Mouse (Mus musculus) hindbrain, embryonic 12.5 days (tissue): ENCODE measurements around the gene Dusp22. TPM values are rescaled to one million over a fixed set of nuclear protein-coding genes. Genes with fewer than 3 reads are reported as not detected.

Source experiments
- ATAC-seq: fragments of 200-750 bp; cut with Nextera tagmentation; 2 replicates; pipeline ENCODE4 v1.8.0; 2017; ENCODE audit warnings: moderate TSS enrichment; ENCODE audit not compliant: low FRiP score
- H3K27ac ChIP-seq: fragments of 300-500 bp; sonication (generic); 2 replicates; pipeline ENCODE4 v1.5.1; 2016; ENCODE audit warnings: mild to moderate bottlenecking
- H3K27me3 ChIP-seq: fragments of 300-500 bp; sonication (generic); 2 replicates; pipeline ENCODE4 v1.6.1; 2016; ENCODE audit warnings: mild to moderate bottlenecking
- H3K36me3 ChIP-seq: fragments of 300-500 bp; sonication (generic); 2 replicates; pipeline ENCODE4 v1.6.1; 2016; ENCODE audit warnings: mild to moderate bottlenecking
- H3K4me1 ChIP-seq: fragments of 300-500 bp; sonication (generic); 2 replicates; pipeline ENCODE4 v1.6.1; 2016
- H3K4me2 ChIP-seq: fragments of 300-500 bp; sonication (generic); replicated peaks from 2 replicates; pipeline ENCODE4 v1.6.1; 2016; ENCODE audit warnings: mild to moderate bottlenecking
- H3K4me3 ChIP-seq: fragments of 300-500 bp; sonication (generic); 2 replicates; pipeline ENCODE4 v1.5.1; 2016; ENCODE audit warnings: mild to moderate bottlenecking
- H3K9ac ChIP-seq: fragments of 300-500 bp; sonication (generic); 2 replicates; pipeline ENCODE4 v1.6.1; 2016; ENCODE audit warnings: mild to moderate bottlenecking, moderate library complexity
- H3K9me3 ChIP-seq: fragments of 300-500 bp; sonication (generic); replicated peaks from 2 replicates; pipeline ENCODE4 v1.6.1; 2016; ENCODE audit warnings: mild to moderate bottlenecking
- WGBS: fragments of 180-500 bp; shearing (Covaris S2); methylation state at CpG from one replicate; pipeline ENCODE4 v1.1.7; 2016; 5-methylcytosine and 5-hydroxymethylcytosine counted together
- polyA plus RNA-seq: library from polyadenylated mRNA; unstranded; fragments of >200 nt; fragmentation: Nextera tagmentation; extraction: Ambion mirVana; gene quantifications from 2 replicates; pipeline ENCODE4 v1.2.1, GENCODE M21; 2016

Dusp22 gene
- polyA plus RNA-seq, 1 experiment from 2014 or later, result 20.4 TPM

DNA sequence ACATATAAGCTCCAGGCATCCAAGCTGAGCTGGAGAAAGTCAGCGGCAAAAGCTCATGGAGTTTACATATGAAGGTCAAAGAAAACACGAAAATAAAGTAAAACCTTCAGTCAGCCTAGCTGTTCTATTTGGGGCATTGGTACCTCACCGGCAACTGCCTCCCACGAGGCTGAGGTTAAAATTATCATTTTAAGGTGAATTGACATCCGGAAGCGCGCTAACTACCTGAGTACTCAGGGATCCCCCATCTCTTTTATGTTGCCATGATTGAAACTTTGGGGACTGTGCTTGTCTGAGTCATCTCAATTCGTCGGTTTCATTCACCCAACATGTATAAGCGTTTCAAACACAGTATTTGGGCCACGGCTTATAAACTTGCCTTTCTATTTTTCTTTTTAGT, 88.5 kb downstream of the Dusp22 start:
- H3K36me3 ChIP-seq, result no peaks in the 10 kb centered on the region
- no peaks in the 10 kb centered on the region for H3K9me3 ChIP-seq
- no peak for ATAC-seq
- peaks cover 65% of the 10 kb centered on the region for H3K27me3 ChIP-seq
- no peak overlapping the region for H3K9ac ChIP-seq
- no peak overlapping the region for H3K27ac ChIP-seq
- H3K4me2 ChIP-seq, result no peak overlapping the region
- WGBS, result 58% methylated on average over 11 of the region's 11 CpGs
- no peak overlapping the region for H3K4me3 ChIP-seq
- H3K4me1 ChIP-seq, result peaks cover 23% of the 10 kb centered on the region

GRCm38 (mm10) chr13:30749021-30749556, 89.3 kb downstream of the Dusp22 start, which contains the start of gene Irf4:
Gene Irf4 (plus strand): TSS chr13:30749226.
- ATAC-seq, result peak; percentile 82
- H3K27ac ChIP-seq, result no peak within 1 kb of the TSS
- H3K4me1 ChIP-seq, result peaks cover 23% of the 10 kb centered on the region
- no peaks in the 10 kb centered on the region for H3K36me3 ChIP-seq
- no peak within 1 kb of the TSS for H3K9ac ChIP-seq
- H3K4me3 ChIP-seq, result peak within 1 kb of the TSS; percentile 37
- H3K9me3 ChIP-seq, result no peaks in the 10 kb centered on the region
- peaks cover 68% of the 10 kb centered on the region for H3K27me3 ChIP-seq
- under 1% methylated on average over 21 of the region's 21 CpGs for WGBS
- H3K4me2 ChIP-seq, result peak within 1 kb of the TSS; percentile 64

DNA sequence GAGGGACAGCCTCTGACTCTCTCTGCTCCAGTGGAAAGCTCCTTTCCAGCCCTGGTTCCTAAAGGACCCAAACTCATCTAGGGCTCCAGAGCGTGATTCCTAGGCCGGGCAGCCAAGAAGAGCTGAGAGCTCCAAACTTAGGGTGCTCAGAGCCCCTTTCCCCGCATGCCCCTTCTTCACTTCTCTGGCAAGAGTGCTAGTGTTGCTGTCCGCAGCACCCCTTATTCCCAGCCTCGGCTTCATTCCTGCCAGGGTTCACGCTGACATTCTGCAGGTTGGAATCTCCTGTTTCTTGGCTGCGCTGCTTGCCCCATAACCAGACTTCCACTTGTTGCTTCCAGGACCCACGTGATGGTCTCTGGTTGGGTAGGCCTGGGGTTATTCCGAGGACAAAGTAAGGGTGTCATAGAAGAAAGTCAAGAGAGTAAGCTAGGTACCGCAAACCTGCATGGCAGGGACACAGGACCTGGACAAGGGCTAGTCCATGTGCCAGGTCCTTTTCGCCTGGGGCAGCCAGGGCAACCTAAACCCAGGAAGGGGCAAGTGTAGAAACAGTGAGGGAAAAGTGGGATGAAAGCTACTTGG, 89.8 kb downstream of the Dusp22 start:
- Histone ChIP-seq H3K9me3 (no peaks in the 10 kb centered on the region), H3K36me3 (no peaks in the 10 kb centered on the region), H3K4me3 (peak overlapping the region; percentile 37), H3K4me2 (peak overlapping the region; percentile 64), H3K27me3 (peaks cover 68% of the 10 kb centered on the region), H3K27ac (no peak overlapping the region), H3K4me1 (peaks cover 23% of the 10 kb centered on the region), H3K9ac (no peak overlapping the region)
- 6% methylated on average over 11 of the region's 11 CpGs for WGBS
- no peak; the same call in 1 of the 2 replicates for ATAC-seq

- no peaks in the 10 kb centered on the region for H3K36me3 ChIP-seq
- no peak overlapping the region for H3K27ac ChIP-seq
- H3K4me1 ChIP-seq, result peaks cover 23% of the 10 kb centered on the region
- peak overlapping the region; percentile 64 for H3K4me2 ChIP-seq
- peak overlapping the region; percentile 37 for H3K4me3 ChIP-seq
- 1% methylated on average over 33 of the region's 33 CpGs for WGBS
- 0 out of 2 replicates have a peak overlapping the region, but pooled peaks have one; percentile 2 for H3K9ac ChIP-seq
- peaks cover 68% of the 10 kb centered on the region for H3K27me3 ChIP-seq
- H3K9me3 ChIP-seq, result no peaks in the 10 kb centered on the region
- no peak for ATAC-seq
Measured at GRCm38 (mm10) chr13:30750461-30751303, 90.9 kb downstream of the Dusp22 start.

DNA sequence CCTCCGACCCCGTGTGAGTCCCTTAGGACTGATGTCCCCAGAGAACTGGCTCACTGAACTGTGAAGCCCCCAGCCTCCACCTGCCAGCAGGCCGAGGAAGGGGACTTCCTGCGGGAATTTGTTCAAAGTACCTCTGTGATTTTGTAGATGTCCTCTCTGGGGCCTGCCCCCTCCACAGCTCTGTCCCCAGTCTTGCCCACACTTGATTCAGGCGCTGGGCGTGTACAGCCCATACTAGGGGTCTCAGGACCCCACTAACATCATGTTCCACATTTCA, 91.4 kb downstream of the Dusp22 start:
- Histone ChIP-seq H3K4me3 (no peak overlapping the region), H3K9me3 (no peaks in the 10 kb centered on the region), H3K27ac (no peak overlapping the region), H3K9ac (no peak overlapping the region), H3K4me1 (peaks cover 23% of the 10 kb centered on the region), H3K27me3 (peaks cover 68% of the 10 kb centered on the region), H3K36me3 (no peaks in the 10 kb centered on the region), H3K4me2 (no peak overlapping the region)
- no peak for ATAC-seq
- 20% methylated on average over 6 of the region's 6 CpGs for WGBS

- Histone ChIP-seq H3K4me1 (peaks cover 23% of the 10 kb centered on the region), H3K9me3 (no peaks in the 10 kb centered on the region), H3K27me3 (peaks cover 58% of the 10 kb centered on the region), H3K4me2 (no peak overlapping the region), H3K4me3 (no peak overlapping the region), H3K27ac (no peak overlapping the region), H3K9ac (no peak overlapping the region), H3K36me3 (no peaks in the 10 kb centered on the region)
- 83% methylated on average over 4 of the region's 4 CpGs for WGBS
- ATAC-seq, result no peak
Measured at GRCm38 (mm10) chr13:30752581-30753187, 92.9 kb downstream of the Dusp22 start.

- Histone ChIP-seq H3K9me3 (no peaks in the 10 kb centered on the region), H3K27ac (no peak overlapping the region), H3K4me3 (no peak overlapping the region), H3K9ac (no peak overlapping the region), H3K4me1 (peaks cover 23% of the 10 kb centered on the region), H3K36me3 (no peaks in the 10 kb centered on the region), H3K4me2 (no peak overlapping the region), H3K27me3 (peaks cover 51% of the 10 kb centered on the region)
- WGBS, result 83% methylated on average over 3 of the region's 3 CpGs
- no peak for ATAC-seq
Measured at GRCm38 (mm10) chr13:30753441-30753840, 93.6 kb downstream of the Dusp22 start.

DNA sequence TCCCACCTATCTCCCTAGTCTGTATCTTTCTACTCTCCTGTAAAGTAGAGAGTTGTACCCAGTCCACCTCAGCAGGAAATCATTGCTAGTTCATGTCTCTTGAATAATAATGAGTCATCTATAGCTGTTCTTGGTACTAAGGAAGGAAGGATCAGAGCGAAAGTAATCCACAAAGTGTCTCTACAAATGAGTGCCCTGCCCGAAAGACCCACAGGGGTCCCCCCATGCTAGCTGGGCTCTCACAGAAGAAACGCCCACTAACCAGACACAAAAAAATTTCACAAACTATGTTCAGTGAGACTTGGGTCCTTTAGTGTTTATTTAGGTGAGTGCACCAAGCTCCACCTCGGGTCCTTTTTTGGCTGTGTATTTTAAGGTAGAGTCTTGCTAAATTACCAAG, 94.3 kb downstream of the Dusp22 start:
- H3K27ac ChIP-seq, result no peak overlapping the region
- no peaks in the 10 kb centered on the region for H3K9me3 ChIP-seq
- H3K36me3 ChIP-seq, result no peaks in the 10 kb centered on the region
- H3K4me2 ChIP-seq, result no peak overlapping the region
- no peak overlapping the region for H3K9ac ChIP-seq
- no peak for ATAC-seq
- 88% methylated on average over 4 of the region's 4 CpGs for whole genome bisulfite sequencing
- H3K27me3 ChIP-seq, result peaks cover 44% of the 10 kb centered on the region
- peaks cover 18% of the 10 kb centered on the region for H3K4me1 ChIP-seq
- no peak overlapping the region for H3K4me3 ChIP-seq

GRCm38 (mm10) chr13:30754825-30755476, 95.2 kb downstream of the Dusp22 start:
- WGBS, result 89% methylated on average over 10 of the region's 10 CpGs

GRCm38 (mm10) chr13:30755577-30755976, 95.8 kb downstream of the Dusp22 start:
- Histone ChIP-seq H3K27me3 (peaks cover 30% of the 10 kb centered on the region), H3K4me2 (no peak overlapping the region), H3K9me3 (no peaks in the 10 kb centered on the region), H3K27ac (no peak overlapping the region), H3K9ac (no peak overlapping the region), H3K4me1 (peaks cover 4% of the 10 kb centered on the region), H3K4me3 (no peak overlapping the region), H3K36me3 (no peaks in the 10 kb centered on the region)
- 80% methylated on average over 3 of the region's 3 CpGs for WGBS
- ATAC-seq, result no peak

More at GRCm38 (mm10) chr13:30754825-30755476, 95.2 kb downstream of the Dusp22 start:
- Histone ChIP-seq H3K4me2 (no peak overlapping the region), H3K27ac (no peak overlapping the region), H3K27me3 (peaks cover 36% of the 10 kb centered on the region), H3K36me3 (no peaks in the 10 kb centered on the region), H3K9me3 (no peaks in the 10 kb centered on the region), H3K9ac (no peak overlapping the region), H3K4me3 (no peak overlapping the region), H3K4me1 (peaks cover 9% of the 10 kb centered on the region)
- no peak for ATAC-seq

GRCm38 (mm10) chr13:30755998-30756639, 96.3 kb downstream of the Dusp22 start:
- ATAC-seq, result no peak
- Histone ChIP-seq H3K9ac (no peak overlapping the region), H3K27ac (no peak overlapping the region), H3K4me3 (no peak overlapping the region), H3K9me3 (no peaks in the 10 kb centered on the region), H3K4me1 (no peaks in the 10 kb centered on the region), H3K27me3 (peaks cover 24% of the 10 kb centered on the region), H3K36me3 (no peaks in the 10 kb centered on the region), H3K4me2 (no peak overlapping the region)
- WGBS, result 63% methylated on average over 9 of the region's 9 CpGs
